Mouse (Mus musculus) T-helper 1 cell (primary cell): ENCODE measurements around the gene Pla2g2c.

Source experiments
- in situ Hi-C: fragments of 300-600 bp; cut with MboI, MseI; formaldehyde crosslinking; loops from one replicate; pipeline ENCODE4 v1.15.1; 2025; ENCODE audit warnings: high pct_unique_total_duplicates

Gene Pla2g2c

GRCm38 (mm10) chr4:138709246-138709645, 15.3 kb upstream of the Pla2g2c start:
- in situ Hi-C loops = no loop called here

GRCm38 (mm10) chr4:138709944-138710343, 14.6 kb upstream of the Pla2g2c start:
- in situ Hi-C loops = no loop called here

GRCm38 (mm10) chr4:138710633-138711032, 14.0 kb upstream of the Pla2g2c start:
- in situ Hi-C loops = no loop called here

- in situ Hi-C loops = no loop called here
Measured at GRCm38 (mm10) chr4:138711051-138711820, 13.4 kb upstream of the Pla2g2c start.

GRCm38 (mm10) chr4:138712096-138712495, 12.5 kb upstream of the Pla2g2c start:
- in situ Hi-C loops = no loop called here

DNA sequence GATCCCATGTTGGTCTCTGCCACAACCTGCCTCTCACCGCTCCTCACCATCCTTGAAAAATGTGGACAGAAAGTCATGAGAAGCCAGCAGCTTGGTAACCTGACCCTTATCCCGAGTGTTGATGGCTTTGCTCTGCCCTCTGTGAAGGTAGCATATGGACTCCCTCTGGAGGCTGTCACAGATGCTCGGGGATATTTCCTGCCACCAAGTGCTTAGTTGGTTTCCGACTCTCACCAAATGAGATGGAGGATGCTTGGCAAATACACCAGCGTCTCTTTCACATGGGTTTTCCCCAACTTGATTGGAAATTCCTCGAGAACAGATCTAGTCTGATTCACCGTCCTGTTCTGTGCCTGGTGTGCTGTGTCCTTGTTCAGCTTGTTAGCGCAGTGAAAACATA, 12.0 kb upstream of the Pla2g2c start:
- in situ Hi-C loops = no loop called here

DNA sequence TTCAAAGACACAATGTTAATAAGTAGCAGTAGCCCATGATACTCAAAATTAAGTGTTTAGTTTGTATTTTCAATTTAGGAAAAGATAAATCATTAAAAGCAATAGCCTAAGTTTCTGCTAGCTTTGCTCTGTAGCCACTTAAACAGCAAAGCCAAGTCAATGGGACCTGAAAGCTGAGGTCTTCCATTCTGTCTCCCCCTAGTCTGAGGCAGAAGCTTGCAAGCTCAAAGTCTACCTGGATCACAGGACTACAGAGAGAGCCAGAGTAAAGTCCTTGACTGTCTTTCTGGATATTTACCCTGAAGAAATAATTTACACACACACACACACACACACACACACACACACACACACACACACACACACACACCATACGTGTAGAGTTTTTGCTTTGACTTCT, 10.4 kb upstream of the Pla2g2c start:
- in situ Hi-C loops = no loop called here

GRCm38 (mm10) chr4:138716697-138717096, 7.9 kb upstream of the Pla2g2c start:
- in situ Hi-C loops = no loop called here

DNA sequence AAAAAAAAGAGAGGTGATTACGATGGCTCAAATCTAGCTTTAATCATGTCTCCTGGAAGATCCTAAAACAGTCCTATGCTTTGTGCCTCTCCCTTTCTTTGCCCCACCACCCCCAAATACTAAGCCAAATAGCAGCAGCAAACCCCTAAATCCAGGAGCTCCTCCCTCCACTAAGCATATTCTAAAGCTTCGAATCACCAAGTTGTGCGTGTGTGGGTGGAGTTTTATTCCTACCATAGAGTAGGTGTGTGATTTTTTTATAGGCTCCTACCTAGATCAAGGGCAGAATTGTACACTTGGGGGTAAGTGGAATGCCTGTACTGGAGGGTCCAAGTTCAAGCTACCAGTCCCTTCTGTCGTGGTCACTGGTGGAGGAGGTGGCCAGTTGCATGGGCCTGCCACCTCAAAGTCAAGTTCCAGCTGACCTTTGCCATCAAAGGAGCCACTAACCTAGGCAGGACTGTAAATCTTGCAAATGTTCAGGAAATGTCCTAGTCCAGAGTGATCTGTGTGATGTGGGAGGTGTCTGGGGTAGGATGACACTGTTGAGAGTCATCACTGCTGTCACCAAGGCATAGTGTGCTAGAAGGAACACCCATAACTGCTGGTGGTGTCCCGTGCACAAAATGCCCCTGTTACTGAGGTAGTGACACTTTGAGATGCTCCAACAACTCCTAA, 5.9 kb upstream of the Pla2g2c start:
- in situ Hi-C loops = no loop called here

DNA sequence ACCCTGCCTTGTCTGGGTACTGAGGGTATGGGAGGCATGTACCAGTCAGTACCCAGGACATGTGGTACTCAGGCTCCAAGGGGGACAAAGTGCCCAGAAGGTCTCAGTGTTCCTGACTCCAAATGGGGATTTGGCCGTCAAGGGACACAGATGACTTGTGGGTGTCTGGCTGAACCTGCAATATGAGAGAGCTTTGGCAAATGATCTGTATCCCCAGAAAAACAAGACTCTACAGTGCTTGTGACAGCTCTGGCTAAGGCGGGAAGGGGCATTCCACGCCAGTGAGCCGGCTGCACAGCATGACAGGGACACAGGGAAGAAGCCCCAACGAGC, 5.4 kb upstream of the Pla2g2c start:
- in situ Hi-C loops = no loop called here

GRCm38 (mm10) chr4:138723493-138724281, 905 bp upstream of the Pla2g2c start:
- in situ Hi-C loops = no loop called here

- in situ Hi-C loops = no loop called here
Measured at GRCm38 (mm10) chr4:138725127-138725461, 502 bp downstream of the Pla2g2c start.

DNA sequence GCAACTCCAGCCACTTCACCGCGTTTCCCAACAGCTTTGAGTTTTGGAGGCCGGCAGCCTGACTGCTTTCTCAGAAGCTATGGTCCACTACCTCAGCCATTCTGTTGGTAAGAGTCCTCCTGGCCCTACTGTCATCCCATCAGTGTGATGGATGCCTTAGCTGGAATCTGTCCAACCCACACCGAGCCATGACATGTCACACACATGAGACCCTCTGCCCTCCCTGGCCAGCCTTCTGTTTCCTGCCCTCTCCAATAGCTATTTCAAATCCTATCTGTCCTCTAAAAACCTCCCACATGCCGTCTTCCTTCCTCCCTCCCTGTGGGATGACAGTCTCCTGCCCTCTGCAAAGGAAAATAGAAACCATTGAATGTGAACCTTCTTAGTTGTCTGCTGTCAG, 1.2 kb downstream of the Pla2g2c start:
- in situ Hi-C loops = no loop called here

GRCm38 (mm10) chr4:138729018-138729703, 4.6 kb downstream of the Pla2g2c start:
- in situ Hi-C loops = no loop called here

DNA sequence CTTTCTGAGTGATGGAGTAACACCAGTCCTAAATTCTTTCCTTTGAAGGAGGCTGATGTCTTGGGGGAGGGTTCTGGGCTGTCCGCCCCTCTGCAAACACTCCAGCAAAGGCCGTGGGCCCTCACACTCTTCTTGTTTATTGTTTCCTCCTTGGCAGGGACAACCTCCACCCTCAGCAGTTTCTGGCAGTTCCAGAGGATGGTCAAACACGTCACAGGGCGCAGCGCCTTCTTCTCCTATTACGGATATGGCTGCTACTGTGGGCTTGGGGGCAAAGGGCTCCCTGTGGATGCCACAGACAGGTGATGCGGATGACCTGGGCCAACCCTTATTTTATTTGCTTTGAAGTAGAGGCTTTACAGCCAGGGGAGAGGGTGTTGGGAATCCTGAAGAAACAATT, 9.5 kb downstream of the Pla2g2c start:
- in situ Hi-C loops = no loop called here

- in situ Hi-C loops = no loop called here
Measured at GRCm38 (mm10) chr4:138734863-138735262, 10.3 kb downstream of the Pla2g2c start.

- in situ Hi-C loops = no loop called here
Measured at GRCm38 (mm10) chr4:138737031-138737430, 12.4 kb downstream of the Pla2g2c start, which contains the start of gene Ubxn10. Gene Ubxn10 (minus strand): TSS chr4:138737167.

GRCm38 (mm10) chr4:138739136-138739851, 14.7 kb downstream of the Pla2g2c start:
- in situ Hi-C loops = no loop called here

DNA sequence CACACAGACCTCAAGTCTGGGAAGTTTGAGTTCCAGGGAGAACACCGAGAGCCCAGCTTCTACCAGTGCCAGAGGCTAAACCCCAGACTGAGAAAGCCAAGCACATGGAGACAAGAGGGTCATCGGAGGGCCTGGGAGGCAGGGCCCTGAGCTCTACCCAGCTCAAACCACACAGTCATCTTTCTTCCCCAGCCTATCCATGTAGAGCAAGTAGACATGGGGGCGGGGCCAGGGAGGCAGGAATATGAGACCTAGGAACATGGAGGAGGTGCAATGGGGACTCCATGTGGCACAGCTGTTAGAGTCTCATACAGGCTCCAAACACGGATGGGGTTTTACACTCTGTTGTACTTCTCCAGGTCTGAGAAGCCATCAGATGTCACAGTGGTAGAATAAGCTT, 21.3 kb downstream of the Pla2g2c start:
- in situ Hi-C loops = loop anchor here (5.0 kb wide), 1 partner anchor 421 kb away; no protein-coding TSS in a partner anchor

GRCm38 (mm10) chr4:138746866-138747265, 22.3 kb downstream of the Pla2g2c start:
- in situ Hi-C loops = loop anchor here (5.0 kb wide), 1 partner anchor 420 kb away; no protein-coding TSS in a partner anchor

GRCm38 (mm10) chr4:138747851-138748250, 23.3 kb downstream of the Pla2g2c start:
- in situ Hi-C loops = loop anchor here (5.0 kb wide), 1 partner anchor 419 kb away; no protein-coding TSS in a partner anchor
